Mouse (Mus musculus) heart, adult 2 months (tissue): Measurements from ENCODE around the gene Ascc2. TPM values are rescaled to one million over a fixed set of nuclear protein-coding genes. Genes with fewer than 3 reads are reported as not detected.

Source experiments
- DNase-seq, 2 experiments: peaks; one replicate each; pipeline ENCODE4 v3.0.0; 2021
- H3K27ac ChIP-seq: fragments of 200-600 bp; 2 replicates; pipeline ENCODE4 v1.8.1; 2022
- H3K27me3 ChIP-seq: fragments of 200-500 bp; 2 replicates; pipeline ENCODE4 v1.6.1; 2012; ENCODE audit warnings: mild to moderate bottlenecking, low read length, inconsistent platforms, mixed read lengths; ENCODE audit not compliant: control insufficient read depth, insufficient read depth
- H3K36me3 ChIP-seq: fragments of 200-500 bp; 2 replicates; pipeline ENCODE4 v1.6.1; 2012; ENCODE audit warnings: low read length, inconsistent platforms; ENCODE audit not compliant: control insufficient read depth, insufficient read depth
- H3K4me1 ChIP-seq: fragments of 200-500 bp; 2 replicates; pipeline ENCODE4 v1.6.1; 2011; ENCODE audit warnings: low read length; ENCODE audit not compliant: control insufficient read depth, insufficient read depth
- H3K4me3 ChIP-seq: fragments of 200-600 bp; 2 replicates; pipeline ENCODE4 v1.8.1; 2022
- H3K79me2 ChIP-seq: fragments of 200-500 bp; replicated peaks from 2 replicates; pipeline ENCODE4 v1.6.1; 2012; ENCODE audit warnings: mild to moderate bottlenecking, inconsistent platforms, low read length, moderate library complexity, mixed read lengths; ENCODE audit not compliant: control insufficient read depth, insufficient read depth
- H3K9ac ChIP-seq: fragments of 200-500 bp; 2 replicates; pipeline ENCODE4 v1.6.1; 2012; ENCODE audit warnings: low read depth, mild to moderate bottlenecking, control low read depth, inconsistent platforms, low read length, mixed read lengths
- CTCF ChIP-seq: fragments of 200-600 bp; IDR thresholded peaks from 2 replicates; pipeline ENCODE4 v1.8.1; 2022; ENCODE audit warnings: antibody characterized with exemption, mild to moderate bottlenecking, moderate library complexity
- EP300 ChIP-seq: fragments of 200-500 bp; IDR thresholded peaks from 2 replicates; pipeline ENCODE4 v1.6.1; 2011; ENCODE audit warnings: low read depth, low read length, control low read depth; ENCODE audit not compliant: insufficient read depth
- POLR2A ChIP-seq: fragments of 200-500 bp; IDR thresholded peaks from 2 replicates; pipeline ENCODE4 v1.6.1; 2011; ENCODE audit warnings: mild to moderate bottlenecking, low read depth, low read length, control low read depth; ENCODE audit not compliant: insufficient read depth
- WGBS: fragments of 180-500 bp; shearing (Covaris S2); methylation state at CpG from one replicate; pipeline ENCODE4 v1.1.7; 2018; 5-methylcytosine and 5-hydroxymethylcytosine counted together
- intact Hi-C: fragments of 180-260 bp; cut with DNase I; formaldehyde crosslinking; loops from one replicate; pipeline ENCODE4 v1.15.1; 2025
- polyA plus RNA-seq: library from polyadenylated mRNA; depleted of rRNA; stranded (reverse); fragments of >200 nt; gene quantifications from 2 replicates; pipeline ENCODE4 v1.2.3, GENCODE M21; 2012
- total RNA-seq, 2 experiments: library from RNA; stranded (reverse); gene quantifications; 2 replicates each; pipeline ENCODE4 v1.2.3; 2021

Ascc2 gene
- total and polyA plus RNA-seq, 3 experiments, result 9.7 to 14.5 (median 14.1) TPM

DNA sequence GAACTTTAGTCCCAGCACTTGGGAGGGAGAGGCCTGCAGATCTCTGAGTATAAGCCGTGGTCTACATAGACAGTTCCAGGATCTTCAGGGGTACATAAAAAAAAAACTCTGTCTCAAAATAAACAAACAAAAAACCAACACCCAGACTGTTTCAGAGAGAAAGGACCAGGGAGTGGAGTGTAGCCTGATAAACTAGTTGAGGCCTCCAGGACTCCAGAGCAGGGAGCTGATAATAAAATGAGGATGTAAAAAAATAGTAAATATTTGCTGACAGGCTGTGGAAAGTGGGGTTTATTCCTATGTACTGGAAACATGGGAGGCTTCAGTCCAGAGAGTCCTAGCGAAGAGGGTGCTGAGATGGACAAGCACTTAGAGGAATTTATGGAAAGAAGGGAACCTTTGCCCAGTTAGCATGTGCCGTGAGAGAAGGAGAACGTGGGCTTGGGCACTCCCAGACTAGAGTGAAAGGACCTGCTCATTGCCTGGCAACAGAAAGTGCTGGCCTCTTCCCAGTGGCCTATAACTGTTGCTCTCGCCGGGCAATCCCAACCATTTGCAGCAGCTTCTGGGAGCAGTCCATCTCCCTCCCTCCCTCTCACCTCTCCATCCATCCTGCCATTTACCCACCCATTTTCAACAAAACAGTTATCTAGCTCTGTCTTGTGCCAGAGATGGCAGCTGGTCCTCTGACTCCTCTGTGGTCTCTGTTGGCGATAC, 22.9 kb downstream of the Ascc2 start:
- intact Hi-C loops, result no loop called here
- TF ChIP-seq EP300 (no peak), POLR2A (no peak)
- WGBS, result 70% methylated on average over 7 of the region's 7 CpGs
- DNase-seq, result no peak
- no peak overlapping the region for H3K4me3 ChIP-seq
- H3K79me2 ChIP-seq, result no peaks in the 10 kb centered on the region
- no peak overlapping the region for H3K9ac ChIP-seq
- no peak overlapping the region for H3K27ac ChIP-seq
- no peaks in the 10 kb centered on the region for H3K4me1 ChIP-seq
- no peaks in the 10 kb centered on the region for H3K36me3 ChIP-seq
- no peaks in the 10 kb centered on the region for H3K27me3 ChIP-seq

DNA sequence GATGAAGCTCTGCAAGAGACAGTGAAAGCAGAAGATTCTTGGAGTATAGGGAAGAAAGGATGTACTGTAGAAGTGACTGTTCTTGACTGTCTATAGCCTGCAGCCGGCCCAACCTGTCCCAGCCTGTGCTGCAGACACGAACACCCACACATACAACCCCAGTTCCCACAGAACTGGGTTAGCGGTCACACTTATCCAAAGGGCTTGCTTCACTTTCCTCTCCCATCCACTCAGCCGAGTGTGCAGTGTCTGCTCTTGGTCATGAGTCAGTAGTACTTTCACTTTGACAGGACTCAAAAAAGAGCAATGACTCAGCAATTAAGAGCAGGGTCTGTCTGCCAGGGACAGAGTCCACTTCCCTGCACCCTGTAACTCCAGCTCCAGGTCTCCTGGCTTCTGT, 23.8 kb downstream of the Ascc2 start:
- no peak for DNase-seq

GRCm38 (mm10) chr11:4661871-4662495, 24.4 kb downstream of the Ascc2 start:
- no peak for TF ChIP-seq EP300
- TF ChIP-seq CTCF, result no peak
- TF ChIP-seq POLR2A, result no peak
- intact Hi-C loops, result no loop called here
- WGBS, result 85% methylated on average over 10 of the region's 10 CpGs
- H3K36me3 ChIP-seq, result no peaks in the 10 kb centered on the region
- H3K27me3 ChIP-seq, result no peaks in the 10 kb centered on the region
- H3K27ac ChIP-seq, result no peak overlapping the region
- no peak for DNase-seq
- no peaks in the 10 kb centered on the region for H3K79me2 ChIP-seq
- no peak overlapping the region for H3K9ac ChIP-seq
- H3K4me1 ChIP-seq, result no peaks in the 10 kb centered on the region
- H3K4me3 ChIP-seq, result no peak overlapping the region

More for the DNA sequence above, 23.8 kb downstream of the Ascc2 start:
- H3K4me3 ChIP-seq, result no peak overlapping the region
- no peak overlapping the region for H3K9ac ChIP-seq
- WGBS, result 68% methylated on average over 4 of the region's 4 CpGs
- no peaks in the 10 kb centered on the region for H3K79me2 ChIP-seq
- intact Hi-C loops, result no loop called here
- H3K27ac ChIP-seq, result no peak overlapping the region
- no peaks in the 10 kb centered on the region for H3K4me1 ChIP-seq
- no peaks in the 10 kb centered on the region for H3K27me3 ChIP-seq
- no peaks in the 10 kb centered on the region for H3K36me3 ChIP-seq
- TF ChIP-seq EP300 (no peak), POLR2A (no peak)

GRCm38 (mm10) chr11:4662496-4662878, 24.9 kb downstream of the Ascc2 start:
- Histone ChIP-seq H3K36me3 (no peaks in the 10 kb centered on the region), H3K27me3 (no peaks in the 10 kb centered on the region), H3K9ac (no peak overlapping the region), H3K79me2 (no peaks in the 10 kb centered on the region), H3K4me3 (no peak overlapping the region), H3K4me1 (no peaks in the 10 kb centered on the region), H3K27ac (no peak overlapping the region)
- intact Hi-C loops, result no loop called here
- TF ChIP-seq POLR2A (no peak), EP300 (no peak), CTCF (no peak)
- 95% methylated on average over 11 of the region's 11 CpGs for WGBS
- DNase-seq, result no peak

DNA sequence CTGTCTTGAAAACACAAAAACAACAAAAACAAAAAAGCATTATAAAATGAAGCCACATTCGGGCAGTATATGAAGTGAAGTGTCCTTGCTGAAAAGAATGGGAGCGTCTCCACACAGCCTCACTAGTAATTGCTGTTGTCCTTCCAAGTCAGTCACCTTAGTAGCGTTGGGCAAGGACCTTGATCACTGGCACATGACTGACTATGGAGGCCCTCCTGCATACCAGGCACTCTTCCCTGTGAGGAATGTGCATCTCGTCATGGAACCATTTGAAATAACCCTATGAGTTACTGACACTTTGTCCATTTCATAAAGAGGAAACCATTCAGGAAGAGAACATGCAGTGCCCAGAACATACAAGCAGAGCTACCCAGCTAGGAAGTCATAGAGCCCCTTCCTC, 34.2 kb downstream of the Ascc2 start:
- peak in 1 of 2 experiments; percentile 30 for DNase-seq
- 69% methylated on average over 4 of the region's 4 CpGs for WGBS

DNA sequence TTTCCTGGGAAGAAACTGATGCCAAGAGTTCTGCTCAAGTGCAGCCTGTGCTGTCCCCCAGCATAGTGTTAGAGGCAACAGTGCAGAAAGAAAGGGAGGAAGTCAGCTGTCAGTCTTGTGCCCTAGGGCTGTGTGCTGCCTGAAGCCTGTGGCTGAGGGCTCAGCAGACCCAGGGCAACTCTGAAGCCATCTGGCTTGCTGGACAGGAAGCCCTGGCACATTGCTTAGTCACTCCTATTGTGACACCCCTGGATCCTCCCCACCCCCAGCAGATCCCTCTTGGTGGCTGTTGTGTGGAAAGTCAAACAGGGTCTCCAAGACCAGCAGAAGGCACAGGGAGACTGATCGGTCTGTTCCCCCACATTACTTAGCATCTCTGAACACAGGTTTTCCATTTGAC, 37.0 kb downstream of the Ascc2 start:
- WGBS, result 74% methylated on average over 1 of the region's 1 CpGs
- H3K27ac ChIP-seq, result no peak overlapping the region
- no peak for DNase-seq
- H3K27me3 ChIP-seq, result no peaks in the 10 kb centered on the region
- intact Hi-C loops, result no loop called here
- H3K79me2 ChIP-seq, result no peaks in the 10 kb centered on the region
- H3K4me3 ChIP-seq, result no peak overlapping the region
- no peaks in the 10 kb centered on the region for H3K36me3 ChIP-seq
- TF ChIP-seq CTCF, result no peak
- TF ChIP-seq POLR2A, result no peak
- TF ChIP-seq EP300, result no peak
- H3K9ac ChIP-seq, result no peak overlapping the region
- no peaks in the 10 kb centered on the region for H3K4me1 ChIP-seq

More for the DNA sequence above, 34.2 kb downstream of the Ascc2 start:
- no peak overlapping the region for H3K4me3 ChIP-seq
- H3K79me2 ChIP-seq, result no peaks in the 10 kb centered on the region
- TF ChIP-seq POLR2A (no peak), CTCF (no peak), EP300 (peak; percentile 68; the same call in 1 of the 2 replicates)
- no peak overlapping the region for H3K27ac ChIP-seq
- intact Hi-C loops, result no loop called here
- H3K27me3 ChIP-seq, result no peaks in the 10 kb centered on the region
- no peak overlapping the region for H3K9ac ChIP-seq
- H3K4me1 ChIP-seq, result no peaks in the 10 kb centered on the region
- no peaks in the 10 kb centered on the region for H3K36me3 ChIP-seq
